Mouse (Mus musculus) spleen, embryonic (tissue): ENCODE results near the gene Pom121l2.

Experiments
- CTCF ChIA-PET: fragments of 350-600 bp; sonication (Branson Sonifier 250); formaldehyde crosslinking; loops from one replicate; lab custom pipeline; 2022; lab: Charles Lee

Gene Pom121l2

GRCm38 (mm10) chr13:22037415-22037814 lies 56.4 kb downstream of the Pom121l2 start:
- CTCF ChIA-PET, result interaction anchor here (0.6 to 0.7 kb wide), 4 partner anchors 58 to 1523 kb away, joined by 3 to 6 read pairs (median 4); no protein-coding TSS in a partner anchor
